Mouse (Mus musculus) lung, adult 18-20 months (tissue): ENCODE measurements around the gene Akr1b10.
"Not testable (repeated sequence)": the region's sequence is repeated elsewhere in the genome, so short reads cannot be mapped to it uniquely, and the experiment has no call there.

Source experiments
- DNase-seq, 2 experiments: peaks; one replicate each; pipeline ENCODE4 v3.0.0; 2022; ENCODE audit warnings: mixed read lengths in 2 of 2

Akr1b10 gene

DNA sequence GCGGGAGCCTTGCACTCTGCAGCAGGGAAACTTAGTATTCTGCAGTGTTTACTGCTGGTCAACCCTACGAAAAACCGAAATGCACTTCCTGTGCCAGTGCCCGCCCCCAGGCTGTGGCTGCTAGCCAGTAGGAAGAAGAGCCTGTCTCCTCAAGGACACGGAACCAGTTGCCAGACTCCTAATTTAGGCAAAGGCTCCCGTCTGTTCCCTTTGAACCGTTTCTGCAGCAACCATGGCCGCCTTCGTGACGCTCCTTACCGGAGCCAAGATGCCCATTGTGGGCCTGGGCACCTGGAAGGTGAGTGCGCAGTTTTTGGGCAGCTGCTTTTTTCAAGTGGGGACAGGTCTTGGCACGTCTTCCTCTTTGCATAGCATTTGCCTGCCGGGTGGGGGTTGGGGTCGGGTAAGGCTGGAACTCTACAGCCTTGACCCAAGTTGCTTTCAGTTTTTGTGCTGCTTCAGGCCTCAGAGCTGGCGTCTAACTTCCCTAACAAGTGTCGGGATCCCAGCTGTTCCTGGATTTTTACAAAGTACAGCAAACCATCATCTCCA is at the start of gene Akr1b10:
Akr1b10 (plus strand) TSS at position 109 of the 552 bp plus-strand sequence.
- peak; percentile 83 to 85 for DNase-seq

DNA sequence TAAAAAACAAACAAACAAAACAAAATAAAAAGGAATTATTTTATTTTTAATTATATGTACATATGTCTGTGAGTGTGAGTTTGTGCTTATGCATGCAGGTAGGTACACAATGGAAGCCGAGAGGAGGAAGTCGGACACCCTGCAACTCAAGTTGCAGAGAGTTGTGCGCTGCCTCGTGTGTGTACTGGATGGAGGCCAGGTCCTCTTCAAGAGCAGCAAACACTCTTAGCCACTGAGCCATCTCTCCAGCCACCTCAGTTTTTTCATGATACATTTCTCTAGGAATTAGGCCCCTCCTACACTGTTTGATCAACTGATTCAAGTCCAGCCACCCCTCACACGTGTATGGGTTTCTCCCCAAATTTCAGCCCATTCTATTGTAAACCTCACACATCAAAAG is 49.3 kb upstream of the Akr1b10 start:
- DNase-seq, result peak; percentile 67 to 77

- DNase-seq, result no peak
Observed at GRCm38 (mm10) chr6:34337799-34338198, 46.2 kb upstream of the Akr1b10 start.

DNA sequence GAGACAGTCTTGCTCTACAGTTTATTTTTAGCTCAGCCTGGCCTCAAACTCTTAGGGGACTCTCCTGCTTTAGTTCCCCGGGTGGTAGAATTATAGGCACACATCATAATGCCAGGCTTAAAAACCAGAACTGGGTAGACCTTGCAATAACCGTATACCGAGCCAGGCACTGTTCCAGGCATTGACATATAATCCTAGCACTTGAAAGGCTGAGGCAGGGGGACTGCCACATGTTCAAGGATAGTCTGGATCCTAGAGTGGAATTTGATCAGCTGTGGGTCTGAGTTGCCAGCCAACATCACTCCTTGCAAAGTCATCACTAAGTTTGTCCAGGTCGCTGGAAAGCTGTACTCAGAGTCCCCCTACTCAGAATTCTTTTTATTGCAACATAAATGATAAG is 42.0 kb upstream of the Akr1b10 start:
- no peak for DNase-seq

- DNase-seq, result no peak
Observed at GRCm38 (mm10) chr6:34342476-34342875, 41.5 kb upstream of the Akr1b10 start.

GRCm38 (mm10) chr6:34343426-34343825 is 40.6 kb upstream of the Akr1b10 start:
- DNase-seq, result no peak

- DNase-seq, result no peak
Observed at GRCm38 (mm10) chr6:34344135-34344850, 39.7 kb upstream of the Akr1b10 start.

GRCm38 (mm10) chr6:34344935-34345334 is 39.1 kb upstream of the Akr1b10 start:
- peak; percentile 56 to 68 for DNase-seq

GRCm38 (mm10) chr6:34346096-34346898 is 37.7 kb upstream of the Akr1b10 start:
- DNase-seq, result peak; percentile 60 to 74

DNA sequence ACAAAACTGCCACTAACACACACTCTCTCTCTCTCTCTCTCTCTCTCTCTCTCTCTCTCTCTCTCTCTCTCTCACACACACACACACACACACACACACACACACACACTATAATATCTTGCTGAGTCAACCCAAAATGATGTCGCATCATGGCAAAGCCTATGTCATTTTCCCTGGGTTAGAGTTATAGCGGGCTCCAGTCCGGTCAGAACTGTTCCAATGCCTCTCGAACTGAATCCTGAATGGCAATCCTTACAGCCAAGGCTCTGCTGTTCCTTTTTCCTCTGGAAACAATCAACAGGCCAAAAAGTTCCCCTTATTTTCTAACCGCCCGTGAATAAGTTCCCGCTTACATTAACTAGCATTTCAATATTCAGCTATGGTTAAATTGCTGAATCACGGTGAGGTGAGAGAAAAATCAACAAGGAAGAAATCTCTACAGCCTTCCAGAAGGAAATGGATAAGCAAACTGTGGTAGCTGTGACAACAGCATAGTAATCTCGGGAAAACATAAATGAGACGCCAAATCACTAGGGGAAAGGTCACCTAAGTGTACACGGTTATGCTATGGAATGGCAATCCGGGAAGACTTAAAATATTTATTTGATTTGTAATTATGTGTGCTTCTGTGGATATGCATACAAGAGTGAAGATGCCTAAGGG is 33.9 kb upstream of the Akr1b10 start:
- peak in 1 of 2 experiments; percentile 28 for DNase-seq

DNA sequence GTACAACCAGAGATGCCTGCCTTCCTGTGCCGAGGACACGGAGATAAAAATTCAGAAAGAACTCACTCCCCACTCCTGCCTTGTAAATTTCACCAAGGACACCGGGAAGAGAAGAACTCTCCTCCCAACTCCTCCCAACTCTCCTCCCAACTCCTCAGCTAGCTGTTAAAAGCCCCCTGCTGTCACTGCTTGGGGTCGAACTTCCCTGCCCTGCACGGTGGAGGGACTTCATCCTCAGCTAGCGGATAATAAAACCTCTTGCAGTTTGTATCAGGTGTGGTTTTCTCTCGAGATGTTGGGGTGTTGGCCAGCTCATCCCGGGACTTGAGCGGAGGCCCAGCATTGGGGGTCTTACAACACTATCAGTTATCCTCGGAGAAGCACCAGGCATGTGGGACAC is 32.5 kb upstream of the Akr1b10 start:
- DNase-seq, result not testable (repeated sequence)

- DNase-seq, result no peak
Observed at GRCm38 (mm10) chr6:34352401-34352800, 31.6 kb upstream of the Akr1b10 start.

DNA sequence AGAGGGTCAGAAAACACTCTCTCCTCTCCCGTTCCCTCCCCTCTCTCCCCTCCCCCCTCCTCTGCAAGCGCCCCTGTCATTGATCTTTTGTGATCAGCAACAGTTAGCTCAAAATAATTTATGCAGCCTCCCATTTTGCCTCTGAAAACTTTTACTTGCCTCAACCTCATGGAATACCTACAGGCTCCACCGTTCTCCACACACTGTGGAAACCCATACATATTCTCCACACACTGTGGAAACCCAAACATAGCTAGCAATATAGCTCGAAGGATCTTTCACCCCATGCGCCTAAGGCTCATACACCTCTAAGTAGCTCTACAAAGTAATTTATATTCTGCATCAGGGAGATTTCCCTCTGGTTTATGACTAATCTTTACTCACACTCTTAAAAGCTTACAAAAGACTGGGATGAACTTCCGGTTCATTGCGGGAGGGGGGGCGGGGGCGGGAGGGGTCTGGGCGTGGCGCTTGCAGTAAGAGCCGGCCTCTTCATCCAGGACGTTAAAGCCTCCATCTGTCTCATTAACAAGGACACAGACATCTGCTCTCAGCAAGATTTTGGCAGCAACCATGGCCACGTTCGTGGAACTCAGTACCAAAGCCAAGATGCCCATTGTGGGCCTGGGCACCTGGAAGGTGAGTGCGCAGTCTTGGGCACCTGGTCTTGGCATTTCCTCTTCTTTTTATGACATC is 30.2 kb upstream of the Akr1b10 start, which contains the start of gene Akr1b8:
Akr1b8 (plus strand) TSS at position 462 of the 696 bp plus-strand sequence.
- no peak for DNase-seq

GRCm38 (mm10) chr6:34354354-34355348 is 29.4 kb upstream of the Akr1b10 start:
- no peak for DNase-seq

- peak in 1 of 2 experiments; percentile 21 for DNase-seq
Observed at GRCm38 (mm10) chr6:34355349-34355747, 28.7 kb upstream of the Akr1b10 start.

DNA sequence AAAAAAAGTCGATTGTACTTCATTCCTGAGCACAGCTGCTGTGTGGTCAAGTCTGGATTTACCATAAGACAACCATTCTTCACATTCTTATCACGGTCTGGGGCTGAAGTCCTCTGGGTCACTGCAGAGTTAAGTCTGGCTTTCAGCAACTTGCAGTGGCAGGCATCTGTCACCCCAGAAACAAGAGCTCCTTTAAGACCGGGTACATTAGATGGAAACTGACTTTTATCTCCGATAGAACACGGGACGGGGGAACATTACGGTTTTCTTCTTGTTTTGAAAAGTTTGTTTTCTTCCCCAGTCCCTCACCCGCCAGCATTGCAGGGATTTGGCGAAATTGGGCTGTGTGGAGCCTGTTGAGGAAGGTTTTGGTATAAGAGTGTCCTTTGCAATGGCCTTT is 28.2 kb upstream of the Akr1b10 start:
- DNase-seq, result no peak

- no peak for DNase-seq
Observed at GRCm38 (mm10) chr6:34364217-34365136, 19.5 kb upstream of the Akr1b10 start.

GRCm38 (mm10) chr6:34367998-34368397 is 16.0 kb upstream of the Akr1b10 start:
- DNase-seq, result no peak

DNA sequence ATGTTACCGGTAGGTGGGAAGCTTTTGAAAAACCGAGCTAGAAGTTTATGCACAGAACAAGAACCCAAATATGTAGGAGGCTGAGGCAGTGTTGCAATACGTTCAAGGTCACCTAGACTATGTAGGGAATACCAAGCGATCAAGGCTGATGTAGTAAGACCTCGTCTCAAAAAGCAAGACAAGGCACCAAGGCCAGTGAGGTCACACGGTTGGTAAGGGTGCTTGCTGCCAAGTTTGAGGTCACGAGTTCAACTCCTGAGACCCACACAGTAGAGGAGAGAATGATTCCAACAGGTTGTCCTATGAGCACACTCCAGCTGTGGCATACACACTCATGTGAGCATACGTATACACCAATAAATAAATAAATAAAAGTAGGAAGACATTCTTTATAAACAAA is 13.9 kb upstream of the Akr1b10 start:
- no peak for DNase-seq
